Mouse (Mus musculus): ENCODE data around the gene Cfdp1. TPM values are rescaled to one million over a fixed set of nuclear protein-coding genes. Genes with fewer than 3 reads are reported as not detected.

The Cfdp1 gene
- polyA plus RNA-seq, 1 experiment from 2014 or later = 192 TPM

DNA sequence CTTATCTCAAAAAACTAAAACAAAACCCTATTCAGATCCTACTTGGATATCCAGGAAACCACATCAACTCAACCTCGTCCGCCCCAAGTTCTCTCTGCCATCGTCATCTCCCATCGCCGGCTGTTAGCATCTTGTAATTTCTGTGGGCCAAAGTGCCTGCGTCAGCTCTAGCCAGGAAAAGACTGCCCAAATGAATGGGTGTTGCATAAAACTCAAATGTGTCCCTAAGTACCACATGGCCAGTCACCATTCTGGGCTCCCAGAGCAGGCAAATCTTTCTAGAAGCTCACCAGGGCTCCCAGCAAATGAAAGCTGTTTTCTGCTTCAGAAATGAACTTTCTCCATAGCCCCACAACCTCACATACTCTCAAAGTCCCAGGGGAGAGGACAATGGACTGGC, 112.5 kb downstream of the Cfdp1 start:
- no peak for ATAC-seq (ENCODE audit: low FRiP score)
- H3K4me3 ChIP-seq = peak overlapping the region; percentile 99
- no peaks in the 10 kb centered on the region for H3K9me3 ChIP-seq (replicated peaks)
- peaks cover 86% of the 10 kb centered on the region for H3K4me1 ChIP-seq
- no peak overlapping the region for H3K27ac ChIP-seq
- 71% methylated on average over 6 of the region's 6 CpGs for WGBS
- peak overlapping the region; percentile 99 for H3K9ac ChIP-seq
- no peaks in the 10 kb centered on the region for H3K36me3 ChIP-seq
- H3K4me2 ChIP-seq (replicated peaks) = peak overlapping the region; percentile 61
- H3K27me3 ChIP-seq = no peaks in the 10 kb centered on the region

DNA sequence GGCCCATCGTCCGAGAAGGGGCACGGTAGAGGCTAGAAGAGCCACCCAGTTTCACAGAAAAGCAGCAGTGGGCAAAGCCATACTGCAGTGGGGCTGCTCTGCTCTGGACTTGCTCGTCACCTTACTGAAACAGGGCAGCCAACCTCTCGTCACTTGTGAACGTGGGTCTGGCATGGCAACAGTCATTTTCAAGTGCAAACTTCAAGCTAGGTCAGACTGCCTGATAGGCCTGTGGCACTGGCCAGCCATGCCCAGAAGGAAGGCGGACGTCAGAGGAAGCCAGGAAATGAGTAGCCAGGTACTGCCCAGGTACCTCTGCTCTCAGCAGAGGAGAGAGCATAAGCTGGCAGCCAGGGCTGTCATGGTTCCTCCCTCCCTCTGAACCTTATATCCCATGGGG, 113.1 kb downstream of the Cfdp1 start:
- H3K27me3 ChIP-seq = no peaks in the 10 kb centered on the region
- 88% methylated on average over 8 of the region's 8 CpGs for WGBS
- H3K36me3 ChIP-seq = no peaks in the 10 kb centered on the region
- H3K4me2 ChIP-seq (replicated peaks) = peak overlapping the region; percentile 61
- H3K9ac ChIP-seq = no peak overlapping the region
- ATAC-seq (ENCODE audit: low FRiP score) = no peak
- H3K27ac ChIP-seq = no peak overlapping the region
- H3K4me3 ChIP-seq = 0 out of 2 replicates have a peak overlapping the region, but pooled peaks have one; percentile 99
- H3K4me1 ChIP-seq = peaks cover 87% of the 10 kb centered on the region
- no peaks in the 10 kb centered on the region for H3K9me3 ChIP-seq (replicated peaks)

DNA sequence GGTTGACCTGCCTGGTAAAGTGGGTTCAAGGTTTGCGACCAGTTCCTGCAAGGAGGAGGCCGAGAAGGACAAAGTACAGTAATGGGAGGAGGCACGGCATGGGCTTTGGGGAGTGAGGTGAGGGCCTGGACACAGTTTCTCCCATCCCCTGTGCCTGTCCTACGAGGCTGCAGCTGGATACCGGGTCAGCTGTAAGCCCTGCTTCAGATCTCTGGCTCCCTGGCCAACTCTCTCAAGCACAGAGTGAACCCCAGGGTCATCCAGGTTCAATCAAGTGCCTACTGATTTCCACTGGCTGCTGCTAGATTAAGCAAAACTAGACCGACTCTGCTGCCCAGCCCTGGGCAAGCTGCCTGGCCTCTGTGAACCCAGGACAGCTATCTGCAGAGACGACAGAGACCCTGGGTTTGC, 113.8 kb downstream of the Cfdp1 start:
- no peak overlapping the region for H3K27ac ChIP-seq
- H3K36me3 ChIP-seq = no peaks in the 10 kb centered on the region
- no peak for ATAC-seq (ENCODE audit: low FRiP score)
- H3K4me3 ChIP-seq = no peak overlapping the region
- no peaks in the 10 kb centered on the region for H3K27me3 ChIP-seq
- peak overlapping the region; percentile 39; the same call in 1 of the 2 replicates for H3K9ac ChIP-seq
- no peaks in the 10 kb centered on the region for H3K9me3 ChIP-seq (replicated peaks)
- H3K4me2 ChIP-seq (replicated peaks) = no peak overlapping the region; the same call in 1 of the 2 replicates
- H3K4me1 ChIP-seq = peaks cover 87% of the 10 kb centered on the region
- 71% methylated on average over 7 of the region's 7 CpGs for WGBS

DNA sequence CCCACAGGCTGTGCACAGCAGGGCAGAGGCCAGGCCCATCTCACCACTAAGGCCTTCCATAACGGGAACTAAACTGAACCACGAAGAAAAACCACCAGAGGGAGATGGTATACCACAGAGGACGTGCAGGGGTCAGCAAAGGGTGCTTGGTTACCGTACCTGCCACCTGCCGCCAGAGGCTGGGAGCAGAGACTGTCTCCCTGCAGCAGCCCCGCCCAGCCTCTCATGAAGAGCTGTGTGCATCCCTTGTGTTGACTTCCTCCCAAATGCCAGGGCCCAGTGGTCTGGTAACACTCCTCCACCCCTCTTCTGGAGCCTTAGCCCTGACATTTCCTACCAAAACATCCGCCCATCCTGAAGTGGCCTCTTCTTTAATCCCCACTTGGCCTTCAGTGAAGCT, 114.5 kb downstream of the Cfdp1 start:
- no peaks in the 10 kb centered on the region for H3K27me3 ChIP-seq
- H3K4me2 ChIP-seq (replicated peaks) = peak overlapping the region; percentile 18
- H3K4me3 ChIP-seq = 0 out of 2 replicates have a peak overlapping the region, but pooled peaks have one; percentile 2
- 52% methylated on average over 7 of the region's 7 CpGs for WGBS
- peaks cover 87% of the 10 kb centered on the region for H3K4me1 ChIP-seq
- no peak for ATAC-seq (ENCODE audit: low FRiP score)
- H3K9me3 ChIP-seq (replicated peaks) = no peaks in the 10 kb centered on the region
- H3K9ac ChIP-seq = peak overlapping the region; percentile 39; the same call in 1 of the 2 replicates
- H3K36me3 ChIP-seq = no peaks in the 10 kb centered on the region
- H3K27ac ChIP-seq = peak overlapping the region; percentile 67

DNA sequence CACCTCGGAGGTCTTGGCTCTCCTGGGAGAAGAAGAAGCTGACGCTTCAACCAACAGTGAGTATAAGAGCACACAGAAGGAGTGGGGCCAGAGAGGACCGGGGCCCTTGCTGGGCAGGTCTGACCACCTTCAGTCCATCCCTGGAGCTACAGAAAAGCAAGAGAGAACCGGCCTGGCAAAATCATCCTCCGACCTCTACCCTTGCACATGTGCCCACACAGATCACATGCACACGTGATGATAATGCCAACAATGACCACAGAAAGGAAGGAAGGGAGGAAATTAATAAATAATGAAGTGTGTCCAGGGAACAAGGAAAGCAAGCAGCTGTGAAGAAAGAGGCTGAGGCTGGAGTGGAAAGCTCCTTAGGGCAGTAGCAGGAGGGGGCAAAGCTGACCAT, 115.2 kb downstream of the Cfdp1 start:
- no peak for ATAC-seq (ENCODE audit: low FRiP score)
- H3K9ac ChIP-seq = peak overlapping the region; percentile 39
- H3K9me3 ChIP-seq (replicated peaks) = no peaks in the 10 kb centered on the region
- peak overlapping the region; percentile 18 for H3K4me2 ChIP-seq (replicated peaks)
- H3K36me3 ChIP-seq = no peaks in the 10 kb centered on the region
- H3K4me1 ChIP-seq = peaks cover 88% of the 10 kb centered on the region
- no peaks in the 10 kb centered on the region for H3K27me3 ChIP-seq
- peak overlapping the region; percentile 67; the same call in 1 of the 2 replicates for H3K27ac ChIP-seq
- 63% methylated on average over 6 of the region's 6 CpGs for WGBS
- no peak overlapping the region for H3K4me3 ChIP-seq

DNA sequence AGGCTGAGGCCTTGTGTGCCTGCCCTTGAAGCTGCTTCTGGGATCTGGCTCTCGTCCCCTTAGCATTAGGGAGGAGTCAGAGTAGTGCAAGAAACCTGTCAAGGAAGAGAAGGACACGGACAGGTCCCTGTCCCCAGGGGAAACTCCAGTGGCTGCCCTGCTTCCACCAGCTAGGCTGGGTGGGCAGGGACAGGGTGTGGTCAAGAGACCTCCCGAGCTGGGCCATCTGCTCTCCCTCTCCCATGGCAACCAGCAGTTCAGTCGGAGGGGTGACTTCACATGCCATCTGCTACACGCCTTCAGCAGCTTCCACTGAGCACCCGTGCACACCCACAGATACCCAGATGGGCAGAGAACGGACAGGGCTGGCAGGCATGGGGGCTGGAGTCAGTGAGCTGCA, 117.8 kb downstream of the Cfdp1 start:
- ATAC-seq (ENCODE audit: low FRiP score) = peak; percentile 27
- no peaks in the 10 kb centered on the region for H3K36me3 ChIP-seq
- H3K9me3 ChIP-seq (replicated peaks) = no peaks in the 10 kb centered on the region
- H3K27me3 ChIP-seq = no peaks in the 10 kb centered on the region
- 22% methylated on average over 7 of the region's 7 CpGs for WGBS
- peak overlapping the region; percentile 76 for H3K27ac ChIP-seq
- no peak overlapping the region for H3K4me3 ChIP-seq
- peak overlapping the region; percentile 18; the same call in 1 of the 2 replicates for H3K9ac ChIP-seq
- peaks cover 92% of the 10 kb centered on the region for H3K4me1 ChIP-seq
- H3K4me2 ChIP-seq (replicated peaks) = no peak overlapping the region

DNA sequence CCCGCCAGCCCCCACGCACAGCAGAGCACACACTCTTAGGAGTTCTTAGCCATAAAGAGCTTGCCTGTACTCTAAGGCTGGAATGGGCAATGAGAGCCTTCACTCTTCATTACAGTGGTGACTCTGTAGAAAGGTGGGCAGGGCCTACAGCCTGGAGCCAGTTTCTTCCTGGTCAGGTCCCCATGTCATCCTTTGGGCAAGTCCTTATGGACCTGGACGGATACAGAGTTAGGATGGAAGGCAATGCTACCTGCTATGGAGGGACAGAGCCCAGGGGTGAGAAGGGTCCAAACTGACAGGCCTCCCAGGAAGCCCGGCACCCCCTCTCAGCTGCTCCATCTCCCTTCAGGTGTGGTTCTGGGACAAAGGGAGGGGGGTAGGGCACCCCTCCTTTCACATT, 118.3 kb downstream of the Cfdp1 start:
- H3K4me2 ChIP-seq (replicated peaks) = no peak overlapping the region
- H3K4me3 ChIP-seq = no peak overlapping the region
- H3K9me3 ChIP-seq (replicated peaks) = no peaks in the 10 kb centered on the region
- 75% methylated on average over 4 of the region's 4 CpGs for WGBS
- H3K4me1 ChIP-seq = peaks cover 92% of the 10 kb centered on the region
- no peak for ATAC-seq (ENCODE audit: low FRiP score)
- no peaks in the 10 kb centered on the region for H3K27me3 ChIP-seq
- H3K9ac ChIP-seq = peak overlapping the region; percentile 28; the same call in 1 of the 2 replicates
- no peaks in the 10 kb centered on the region for H3K36me3 ChIP-seq
- peak overlapping the region; percentile 76 for H3K27ac ChIP-seq

DNA sequence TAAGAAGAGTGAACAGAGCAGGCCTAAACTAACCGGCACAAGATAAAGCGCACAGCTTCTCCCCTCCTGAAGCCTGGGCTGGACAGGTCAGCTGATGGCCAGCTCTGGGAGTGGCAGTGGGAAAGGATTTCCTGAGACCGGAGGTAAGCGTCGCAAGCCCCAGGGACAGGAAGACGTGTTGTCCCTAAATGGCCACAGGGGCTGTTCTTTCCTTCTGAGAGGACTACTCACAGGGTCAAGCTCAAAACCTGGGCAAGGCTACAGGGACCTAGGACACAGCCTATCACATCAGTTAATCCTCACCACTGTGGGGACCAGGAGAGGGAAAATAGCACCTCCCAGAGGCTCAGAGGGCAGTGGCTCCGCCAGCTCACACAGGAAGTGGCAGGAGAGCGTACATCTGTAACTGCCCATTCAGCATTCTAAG, 118.7 kb downstream of the Cfdp1 start:
- 61% methylated on average over 8 of the region's 8 CpGs for WGBS
- Histone ChIP-seq H3K4me3 (no peak overlapping the region), H3K9ac (peak overlapping the region; percentile 32), H3K36me3 (no peaks in the 10 kb centered on the region), H3K27ac (peak overlapping the region; percentile 76), H3K27me3 (no peaks in the 10 kb centered on the region), H3K4me2 (replicated peaks) (0 out of 2 replicates have a peak overlapping the region, but pooled peaks have one; percentile 2), H3K4me1 (peaks cover 92% of the 10 kb centered on the region), H3K9me3 (replicated peaks) (no peaks in the 10 kb centered on the region)
- no peak for ATAC-seq (ENCODE audit: low FRiP score)

DNA sequence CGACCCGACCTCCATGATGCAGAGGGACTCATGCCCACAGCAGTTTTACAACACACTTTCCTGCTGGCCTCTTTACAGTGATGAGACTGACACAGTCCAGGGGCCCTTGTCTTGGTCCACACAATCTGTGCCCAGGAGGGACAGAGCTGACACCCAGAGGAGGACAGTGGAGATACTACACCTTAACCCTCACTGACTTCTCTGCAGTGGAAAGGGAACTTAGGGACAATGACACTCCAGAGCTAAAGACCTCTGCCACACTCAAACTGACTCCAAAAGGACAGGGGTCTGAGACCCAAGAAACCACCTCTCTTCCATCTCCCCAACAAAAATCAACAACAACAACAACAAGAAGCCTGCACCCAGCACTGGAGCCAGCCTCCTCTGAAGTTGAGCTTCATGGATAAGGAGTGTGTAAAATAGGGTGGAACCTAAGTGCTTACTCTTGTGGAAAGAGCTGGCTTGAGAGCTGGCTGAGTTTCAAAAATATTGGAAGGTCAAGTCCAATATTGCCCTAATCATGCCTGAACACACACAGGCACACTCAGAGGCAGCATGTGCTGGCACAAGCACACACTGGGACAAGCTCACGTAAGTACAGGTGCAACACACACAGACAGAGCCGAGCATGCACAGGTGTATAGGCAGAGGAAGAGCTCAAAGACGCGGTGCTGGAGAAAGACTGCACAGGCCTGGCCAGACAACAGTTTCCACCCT, 119.7 kb downstream of the Cfdp1 start:
- WGBS = 49% methylated on average over 6 of the region's 6 CpGs
- no peak for ATAC-seq (ENCODE audit: low FRiP score)
- no peak overlapping the region for H3K4me3 ChIP-seq
- 0 out of 2 replicates have a peak overlapping the region, but pooled peaks have one; percentile 2 for H3K4me2 ChIP-seq (replicated peaks)
- H3K36me3 ChIP-seq = no peaks in the 10 kb centered on the region
- H3K9ac ChIP-seq = 0 out of 2 replicates have a peak overlapping the region, but pooled peaks have one; percentile 32
- no peaks in the 10 kb centered on the region for H3K27me3 ChIP-seq
- H3K27ac ChIP-seq = peak overlapping the region; percentile 79; the same call in 1 of the 2 replicates
- H3K4me1 ChIP-seq = peaks cover 92% of the 10 kb centered on the region
- H3K9me3 ChIP-seq (replicated peaks) = no peaks in the 10 kb centered on the region

DNA sequence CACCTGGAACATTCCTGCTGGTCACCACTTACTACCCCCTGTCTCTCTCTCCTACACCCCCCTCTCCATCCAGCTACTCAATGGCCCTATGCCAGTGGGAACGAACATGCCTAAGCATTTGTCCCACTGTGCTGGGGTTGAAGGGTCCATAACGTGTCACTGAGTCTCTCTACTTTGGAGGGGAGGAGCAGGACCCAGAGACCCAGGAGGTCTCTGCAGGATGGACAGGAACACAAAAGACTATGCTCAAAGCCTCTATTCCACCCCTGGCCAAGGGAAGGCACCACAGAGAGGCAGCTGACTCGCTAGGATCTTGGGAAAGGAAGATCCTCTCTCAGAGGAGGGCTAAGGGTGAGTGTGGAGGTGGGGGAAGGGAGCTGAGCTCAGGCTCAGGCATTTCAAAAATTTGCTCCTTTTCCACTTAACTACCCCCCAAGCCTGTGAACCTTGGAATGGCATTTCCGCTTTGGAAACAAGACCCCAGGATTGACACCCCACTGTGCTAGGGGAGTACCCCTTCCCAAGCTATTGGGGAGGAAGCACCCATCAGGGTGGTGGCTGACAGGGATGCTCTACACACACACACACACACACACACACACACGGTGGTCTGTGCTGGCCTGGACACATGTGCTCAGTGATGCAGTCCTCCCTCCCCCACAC, 120.4 kb downstream of the Cfdp1 start:
- H3K4me2 ChIP-seq (replicated peaks) = 0 out of 2 replicates have a peak overlapping the region, but pooled peaks have one; percentile 1
- 0 out of 2 replicates have a peak overlapping the region, but pooled peaks have one; percentile 23 for H3K9ac ChIP-seq
- no peaks in the 10 kb centered on the region for H3K9me3 ChIP-seq (replicated peaks)
- H3K4me3 ChIP-seq = no peak overlapping the region
- peaks cover 90% of the 10 kb centered on the region for H3K4me1 ChIP-seq
- H3K27ac ChIP-seq = peak overlapping the region; percentile 79
- WGBS = 1% methylated on average over 5 of the region's 5 CpGs
- ATAC-seq (ENCODE audit: low FRiP score) = no peak
- no peaks in the 10 kb centered on the region for H3K27me3 ChIP-seq
- no peaks in the 10 kb centered on the region for H3K36me3 ChIP-seq

DNA sequence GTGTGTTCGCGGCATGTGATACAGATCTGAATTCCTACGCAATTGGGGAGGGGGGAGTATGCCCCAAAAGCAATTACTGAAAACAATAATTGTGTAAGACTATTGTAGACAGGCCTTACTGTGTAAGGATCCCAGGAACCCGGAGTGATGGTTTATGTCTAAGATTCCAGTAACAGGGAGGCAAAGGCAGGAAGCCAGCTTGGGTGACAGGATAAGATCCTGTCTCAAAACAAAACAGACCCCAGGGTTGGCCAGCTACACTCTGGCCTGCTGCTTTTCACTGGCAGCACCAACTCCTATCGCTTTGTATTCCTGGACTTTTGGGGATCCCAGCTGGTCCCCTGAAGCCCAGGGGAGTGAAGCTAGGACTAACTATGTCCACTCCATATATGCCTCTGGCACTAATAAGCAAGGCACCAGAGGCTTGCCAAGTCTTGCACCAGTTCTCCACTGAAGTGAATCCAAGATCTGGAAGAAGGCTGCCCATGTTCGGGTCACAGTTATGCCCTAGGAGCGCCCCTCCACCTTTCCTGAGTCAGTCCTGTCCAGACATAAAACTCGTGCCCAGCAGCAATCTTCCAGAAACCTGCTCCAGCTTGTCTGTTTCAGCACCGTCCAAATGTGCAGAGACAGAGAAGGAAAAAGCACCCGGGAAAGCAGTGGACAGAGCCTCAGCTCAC, 121.5 kb downstream of the Cfdp1 start:
- H3K27ac ChIP-seq = peak overlapping the region; percentile 79
- H3K27me3 ChIP-seq = no peaks in the 10 kb centered on the region
- H3K9ac ChIP-seq = peak overlapping the region; percentile 91
- peaks cover 82% of the 10 kb centered on the region for H3K4me1 ChIP-seq
- H3K4me2 ChIP-seq (replicated peaks) = peak overlapping the region; percentile 88
- 23% methylated on average over 10 of the region's 10 CpGs for WGBS
- no peaks in the 10 kb centered on the region for H3K36me3 ChIP-seq
- H3K4me3 ChIP-seq = peak overlapping the region; percentile 76
- no peaks in the 10 kb centered on the region for H3K9me3 ChIP-seq (replicated peaks)
- peak; percentile 16 for ATAC-seq (ENCODE audit: low FRiP score)

DNA sequence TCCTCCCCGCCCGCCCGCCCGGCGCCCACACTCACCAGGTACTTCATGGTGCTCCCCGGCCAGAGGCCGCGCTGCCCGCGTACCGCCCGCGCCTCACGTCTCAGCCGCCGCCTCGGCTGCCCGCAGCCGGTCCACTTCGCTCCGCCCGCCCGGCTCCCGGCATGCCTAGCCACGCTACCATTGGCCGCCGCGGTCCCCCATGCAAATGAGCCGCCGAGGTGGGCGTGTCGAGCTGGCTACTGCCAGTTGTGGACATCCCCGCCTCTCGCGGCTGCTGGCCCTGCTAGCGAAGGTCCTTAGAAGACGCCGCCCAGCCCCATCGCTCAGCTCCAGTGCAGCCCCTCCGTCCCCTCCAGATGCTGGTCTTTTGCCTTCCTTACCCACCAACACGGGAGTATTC, 122.1 kb downstream of the Cfdp1 start:
- no peaks in the 10 kb centered on the region for H3K27me3 ChIP-seq
- peak overlapping the region; percentile 79 for H3K27ac ChIP-seq
- no peaks in the 10 kb centered on the region for H3K9me3 ChIP-seq (replicated peaks)
- peaks cover 76% of the 10 kb centered on the region for H3K4me1 ChIP-seq
- no peaks in the 10 kb centered on the region for H3K36me3 ChIP-seq
- under 1% methylated on average over 41 of the region's 41 CpGs for WGBS
- H3K4me2 ChIP-seq (replicated peaks) = peak overlapping the region; percentile 88
- peak overlapping the region; percentile 76 for H3K4me3 ChIP-seq
- peak; percentile 90 for ATAC-seq (ENCODE audit: low FRiP score)
- peak overlapping the region; percentile 91 for H3K9ac ChIP-seq
